Mouse (Mus musculus) limb, embryonic 15.5 days (tissue): ENCODE results near the gene Prkca. TPM values are rescaled to one million over a fixed set of nuclear protein-coding genes. Genes with fewer than 3 reads are reported as not detected.
A peak's percentile ranks its signal among the peaks of the same experiment; 100 is the strongest.

Experiments
- ATAC-seq: fragments of 200-750 bp; cut with Nextera tagmentation; 2 replicates; pipeline ENCODE4 v1.8.0; 2017; ENCODE audit warnings: low read depth, moderate TSS enrichment; ENCODE audit not compliant: insufficient number of reproducible peaks, low FRiP score, low TSS enrichment
- H3K27ac ChIP-seq: fragments of 300-500 bp; sonication (generic); 2 replicates; pipeline ENCODE4 v1.5.1; 2015; ENCODE audit warnings: moderate library complexity, mild to moderate bottlenecking, inconsistent platforms
- H3K27me3 ChIP-seq: fragments of 300-500 bp; sonication (generic); 2 replicates; pipeline ENCODE4 v1.6.1; 2015; ENCODE audit warnings: inconsistent platforms
- H3K36me3 ChIP-seq: fragments of 300-500 bp; sonication (generic); 2 replicates; pipeline ENCODE4 v1.6.1; 2015; ENCODE audit warnings: inconsistent platforms
- H3K4me1 ChIP-seq: fragments of 300-500 bp; sonication (generic); 2 replicates; pipeline ENCODE4 v1.6.1; 2015; ENCODE audit warnings: inconsistent platforms
- H3K4me2 ChIP-seq: fragments of 300-500 bp; sonication (generic); 2 replicates; pipeline ENCODE4 v1.6.1; 2015; ENCODE audit warnings: mild to moderate bottlenecking, inconsistent platforms
- H3K4me3 ChIP-seq: fragments of 300-500 bp; sonication (generic); 2 replicates; pipeline ENCODE4 v1.5.1; 2015; ENCODE audit warnings: mild to moderate bottlenecking, inconsistent platforms
- H3K9ac ChIP-seq: fragments of 300-500 bp; sonication (generic); 2 replicates; pipeline ENCODE4 v1.6.1; 2015; ENCODE audit warnings: inconsistent platforms
- H3K9me3 ChIP-seq: fragments of 300-500 bp; sonication (generic); 2 replicates; pipeline ENCODE4 v1.6.1; 2016; ENCODE audit warnings: inconsistent platforms
- WGBS: fragments of 180-500 bp; shearing (Covaris S2); methylation state at CpG from one replicate; pipeline ENCODE4 v1.1.7; 2015; 5-methylcytosine and 5-hydroxymethylcytosine counted together
- polyA plus RNA-seq: library from polyadenylated mRNA; unstranded; fragments of >200 nt; fragmentation: Nextera tagmentation; extraction: Ambion mirVana; gene quantifications from 2 replicates; pipeline ENCODE4 v1.2.1, GENCODE M21; 2015

Gene Prkca
- polyA plus RNA-seq, 1 experiment from 2014 or later = 8.3 TPM

DNA sequence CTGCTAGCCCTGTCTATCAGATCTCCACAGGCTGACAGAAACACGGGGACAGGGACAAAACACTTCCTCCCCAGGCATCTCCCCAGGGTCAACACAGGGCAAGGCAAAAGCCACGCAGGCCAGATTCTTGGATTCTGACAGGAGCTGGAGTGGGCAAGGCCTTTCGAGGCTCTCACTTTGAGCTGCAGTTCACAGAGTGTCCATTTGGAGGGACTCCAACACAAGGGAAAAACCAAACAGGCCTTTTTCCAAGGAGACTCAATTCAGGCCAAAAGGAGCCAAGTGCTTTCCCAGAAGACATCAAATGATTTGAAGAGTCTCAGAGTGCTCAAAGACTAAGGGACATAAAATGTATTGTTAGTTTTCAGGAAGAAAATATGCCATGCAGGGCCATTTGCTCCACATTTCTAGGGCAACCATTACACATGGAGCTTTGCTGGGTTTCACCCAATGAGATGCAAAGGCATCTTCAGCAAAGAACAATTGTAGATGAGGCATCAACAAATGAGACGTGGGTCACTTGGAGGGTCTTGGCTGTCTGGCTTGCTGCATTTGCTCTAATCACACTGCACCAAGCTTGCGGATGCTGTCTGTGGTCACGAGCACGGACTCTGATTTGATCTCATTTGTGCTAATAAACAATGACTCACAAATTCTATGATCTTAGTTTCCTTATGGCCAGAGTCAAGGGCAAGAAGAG is 317.9 kb downstream of the Prkca start:
- Histone ChIP-seq H3K9ac (no peak overlapping the region), H3K36me3 (no peaks in the 10 kb centered on the region), H3K4me3 (no peak overlapping the region), H3K9me3 (no peaks in the 10 kb centered on the region), H3K27ac (no peak overlapping the region), H3K4me1 (no peaks in the 10 kb centered on the region), H3K27me3 (no peaks in the 10 kb centered on the region), H3K4me2 (no peak overlapping the region)
- 59% methylated on average over 7 of the region's 7 CpGs for WGBS
- no peak for ATAC-seq

DNA sequence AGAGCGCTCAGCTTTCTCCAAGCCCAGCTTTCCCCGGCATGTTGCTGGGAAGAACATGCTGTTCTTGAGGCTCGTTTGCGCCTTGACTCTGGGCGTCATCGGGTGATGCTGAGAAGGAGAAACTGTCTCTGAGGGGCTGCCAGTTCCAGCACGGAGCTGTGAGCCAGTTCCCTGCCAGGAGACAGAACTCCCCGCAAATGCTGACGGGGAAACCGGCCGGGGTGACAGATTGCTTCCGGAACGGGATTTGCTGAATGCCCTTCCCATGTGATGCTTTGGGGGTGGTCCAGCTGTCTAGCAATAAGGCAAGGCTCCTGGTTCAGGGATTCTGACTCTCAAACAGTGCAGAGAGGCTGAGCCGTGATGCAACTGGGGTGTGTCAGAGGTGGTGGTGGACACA is 320.5 kb downstream of the Prkca start:
- H3K4me2 ChIP-seq = no peak overlapping the region
- H3K4me1 ChIP-seq = no peaks in the 10 kb centered on the region
- no peak for ATAC-seq
- no peaks in the 10 kb centered on the region for H3K9me3 ChIP-seq
- no peak overlapping the region for H3K4me3 ChIP-seq
- no peak overlapping the region for H3K9ac ChIP-seq
- H3K27me3 ChIP-seq = no peaks in the 10 kb centered on the region
- WGBS = 50% methylated on average over 14 of the region's 14 CpGs
- H3K36me3 ChIP-seq = no peaks in the 10 kb centered on the region
- no peak overlapping the region for H3K27ac ChIP-seq

DNA sequence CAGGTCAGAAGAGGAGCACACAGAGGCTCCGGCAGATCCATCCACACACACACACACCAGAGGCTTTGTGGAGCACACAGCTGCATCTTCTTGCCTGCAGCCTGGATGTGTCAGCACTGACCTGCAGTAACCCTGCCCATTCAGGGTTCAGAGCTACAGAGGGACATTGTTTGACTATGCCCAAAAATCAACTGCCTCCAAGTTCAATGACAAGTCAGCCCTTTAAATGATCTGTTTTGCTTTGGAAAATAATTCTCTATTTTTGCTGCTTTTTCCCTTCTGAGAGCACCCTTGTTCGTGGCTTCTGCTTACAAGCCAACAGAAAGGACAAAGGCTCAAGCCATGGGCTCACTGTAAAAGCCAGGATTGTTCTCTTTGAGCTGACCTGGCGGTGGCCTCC is 322.8 kb downstream of the Prkca start:
- Histone ChIP-seq H3K9ac (no peak overlapping the region), H3K36me3 (no peaks in the 10 kb centered on the region), H3K9me3 (no peaks in the 10 kb centered on the region), H3K27me3 (no peaks in the 10 kb centered on the region), H3K27ac (no peak overlapping the region), H3K4me1 (0 out of 2 replicates have a peak, but pooled peaks cover 2% of the 10 kb centered on the region), H3K4me3 (no peak overlapping the region), H3K4me2 (no peak overlapping the region)
- no peak for ATAC-seq
- 75% methylated on average over 3 of the region's 3 CpGs for WGBS

DNA sequence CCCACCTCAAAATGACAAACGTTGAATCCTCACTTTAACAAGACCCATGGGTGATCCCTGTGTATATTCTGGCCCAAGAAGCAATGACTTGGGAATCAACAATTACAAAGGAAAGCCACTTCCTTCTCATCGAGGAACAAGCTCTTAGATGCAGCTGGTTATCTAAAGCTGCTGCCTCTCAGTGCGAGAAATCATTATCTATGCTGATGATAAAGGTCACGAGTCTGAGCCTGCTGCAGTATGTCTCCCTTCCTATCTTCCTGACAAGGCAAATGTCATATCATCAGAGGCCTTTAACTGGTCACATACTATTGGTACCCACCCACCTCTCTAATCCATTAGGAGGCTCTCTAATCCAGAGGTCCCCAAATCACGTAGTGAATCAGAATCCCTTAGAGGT is 328.4 kb downstream of the Prkca start:
- no peak overlapping the region for H3K9ac ChIP-seq
- H3K27ac ChIP-seq = no peak overlapping the region
- 84% methylated on average over 5 of the region's 5 CpGs for WGBS
- H3K4me3 ChIP-seq = no peak overlapping the region
- no peaks in the 10 kb centered on the region for H3K27me3 ChIP-seq
- H3K9me3 ChIP-seq = no peaks in the 10 kb centered on the region
- no peak overlapping the region for H3K4me2 ChIP-seq
- ATAC-seq = no peak
- peaks cover 6% of the 10 kb centered on the region; the same call in 1 of the 2 replicates for H3K4me1 ChIP-seq
- no peaks in the 10 kb centered on the region for H3K36me3 ChIP-seq

DNA sequence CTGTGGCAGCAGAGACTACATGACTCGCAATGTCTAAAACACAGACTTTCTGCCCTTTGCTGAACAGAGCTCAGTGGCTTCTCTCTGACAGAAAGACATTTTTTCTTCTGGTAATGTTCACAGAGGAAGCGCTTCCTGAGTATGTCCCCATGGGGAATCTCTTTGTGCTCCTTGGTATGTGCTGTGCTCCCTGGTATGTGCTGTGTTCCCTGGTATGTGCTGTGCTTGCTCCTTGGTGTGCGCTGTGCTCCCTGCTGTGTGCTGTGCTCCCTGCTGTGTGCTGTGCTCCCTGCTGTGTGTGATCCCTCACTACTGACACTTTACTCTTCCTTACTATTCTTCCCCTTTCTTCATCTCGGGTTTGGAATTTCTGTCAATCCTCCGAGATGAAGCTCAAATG is 330.3 kb downstream of the Prkca start:
- 0 out of 2 replicates have a peak overlapping the region, but pooled peaks have one; percentile 22 for H3K27ac ChIP-seq
- no peak overlapping the region for H3K9ac ChIP-seq
- no peaks in the 10 kb centered on the region for H3K9me3 ChIP-seq
- H3K27me3 ChIP-seq = no peaks in the 10 kb centered on the region
- H3K4me1 ChIP-seq = peaks cover 6% of the 10 kb centered on the region; the same call in 1 of the 2 replicates
- no peak overlapping the region for H3K4me3 ChIP-seq
- ATAC-seq = no peak
- no peak overlapping the region for H3K4me2 ChIP-seq
- 65% methylated on average over 5 of the region's 5 CpGs for WGBS
- no peaks in the 10 kb centered on the region for H3K36me3 ChIP-seq

DNA sequence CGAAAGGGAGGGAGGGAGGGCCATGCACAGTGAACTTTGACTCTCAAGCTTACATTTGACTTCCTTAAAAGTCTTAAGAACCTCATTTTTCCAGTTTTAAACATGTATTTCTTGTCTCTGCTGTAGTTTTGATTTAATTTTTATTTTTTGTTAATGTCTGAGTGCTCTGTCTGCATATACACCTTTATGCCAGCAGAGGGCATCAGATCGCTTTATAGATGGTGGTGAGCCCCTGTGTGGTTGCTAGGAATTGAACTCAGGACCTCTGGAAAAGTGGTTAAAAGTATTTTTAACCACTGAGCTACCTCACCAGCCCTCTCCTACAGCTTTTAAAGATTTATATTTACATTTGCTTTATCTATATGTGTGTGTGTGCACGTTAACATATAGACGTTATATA is 333.3 kb downstream of the Prkca start:
- Histone ChIP-seq H3K4me3 (no peak overlapping the region), H3K9ac (no peak overlapping the region), H3K4me2 (no peak overlapping the region), H3K4me1 (peaks cover 4% of the 10 kb centered on the region; the same call in 1 of the 2 replicates), H3K27ac (no peak overlapping the region), H3K27me3 (no peaks in the 10 kb centered on the region), H3K36me3 (no peaks in the 10 kb centered on the region), H3K9me3 (no peaks in the 10 kb centered on the region)
- 82% methylated on average over 4 of the region's 4 CpGs for WGBS
- no peak for ATAC-seq

GRCm38 (mm10) chr11:107998891-107999290 is 344.8 kb downstream of the Prkca start:
- Histone ChIP-seq H3K9ac (no peak overlapping the region), H3K4me1 (peaks cover 13% of the 10 kb centered on the region), H3K4me2 (no peak overlapping the region), H3K4me3 (no peak overlapping the region), H3K36me3 (no peaks in the 10 kb centered on the region), H3K27ac (no peak overlapping the region), H3K9me3 (no peaks in the 10 kb centered on the region), H3K27me3 (no peaks in the 10 kb centered on the region)
- ATAC-seq = no peak
- 87% methylated on average over 3 of the region's 3 CpGs for WGBS

DNA sequence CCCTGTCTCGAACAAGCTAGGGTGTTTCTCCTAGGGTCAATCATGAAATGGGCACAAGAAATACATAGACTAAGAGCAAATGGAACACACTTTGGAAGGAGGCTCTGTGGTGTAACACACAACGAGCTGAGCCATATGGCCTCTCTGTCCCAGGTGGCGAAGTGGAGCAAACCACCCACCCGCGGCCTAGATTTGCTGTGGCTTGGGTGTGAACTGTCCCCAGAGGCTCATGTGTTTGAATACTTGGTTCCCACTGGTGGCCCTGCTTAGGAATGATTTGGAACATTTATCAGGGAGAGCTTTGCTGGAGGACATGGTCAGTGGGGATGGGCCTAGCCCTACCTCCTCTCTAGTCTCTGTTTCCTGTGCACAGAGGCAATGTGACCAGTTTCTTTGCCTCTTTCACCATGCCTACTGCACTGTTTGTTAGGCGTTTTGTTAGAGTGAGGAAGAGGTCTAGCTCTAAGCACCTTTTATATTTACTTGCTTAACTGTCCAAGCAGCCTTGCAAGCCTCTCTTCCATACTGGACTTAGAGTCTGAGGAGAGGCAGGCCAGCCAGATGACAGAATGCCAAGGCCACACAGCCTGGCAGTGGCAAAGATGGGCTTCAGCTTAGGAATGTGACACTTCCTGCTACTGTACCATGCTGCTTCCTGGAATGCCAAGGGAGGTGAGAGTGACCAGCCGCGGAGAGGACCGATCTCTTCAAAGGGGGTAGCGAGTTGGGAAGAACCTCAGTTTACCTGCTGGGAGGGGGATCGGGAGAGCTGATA is 346.6 kb downstream of the Prkca start:
- ATAC-seq = no peak

GRCm38 (mm10) chr11:107994487-107994886 is 349.2 kb downstream of the Prkca start:
- Histone ChIP-seq H3K9me3 (no peaks in the 10 kb centered on the region), H3K4me2 (no peak overlapping the region), H3K36me3 (no peaks in the 10 kb centered on the region), H3K4me1 (peaks cover 13% of the 10 kb centered on the region), H3K9ac (no peak overlapping the region), H3K27me3 (no peaks in the 10 kb centered on the region), H3K4me3 (no peak overlapping the region), H3K27ac (no peak overlapping the region)
- WGBS = 37% methylated on average over 6 of the region's 6 CpGs
- no peak for ATAC-seq

More for the DNA sequence above, 346.6 kb downstream of the Prkca start:
- H3K9me3 ChIP-seq = no peaks in the 10 kb centered on the region
- H3K27ac ChIP-seq = no peak overlapping the region
- no peak overlapping the region for H3K9ac ChIP-seq
- no peak overlapping the region for H3K4me3 ChIP-seq
- H3K4me2 ChIP-seq = no peak overlapping the region
- 59% methylated on average over 11 of the region's 11 CpGs for WGBS
- H3K27me3 ChIP-seq = no peaks in the 10 kb centered on the region
- no peaks in the 10 kb centered on the region for H3K36me3 ChIP-seq
- peaks cover 13% of the 10 kb centered on the region for H3K4me1 ChIP-seq

GRCm38 (mm10) chr11:107993792-107994191 is 349.9 kb downstream of the Prkca start:
- Histone ChIP-seq H3K4me1 (peaks cover 13% of the 10 kb centered on the region), H3K36me3 (no peaks in the 10 kb centered on the region)
- no peak for ATAC-seq

DNA sequence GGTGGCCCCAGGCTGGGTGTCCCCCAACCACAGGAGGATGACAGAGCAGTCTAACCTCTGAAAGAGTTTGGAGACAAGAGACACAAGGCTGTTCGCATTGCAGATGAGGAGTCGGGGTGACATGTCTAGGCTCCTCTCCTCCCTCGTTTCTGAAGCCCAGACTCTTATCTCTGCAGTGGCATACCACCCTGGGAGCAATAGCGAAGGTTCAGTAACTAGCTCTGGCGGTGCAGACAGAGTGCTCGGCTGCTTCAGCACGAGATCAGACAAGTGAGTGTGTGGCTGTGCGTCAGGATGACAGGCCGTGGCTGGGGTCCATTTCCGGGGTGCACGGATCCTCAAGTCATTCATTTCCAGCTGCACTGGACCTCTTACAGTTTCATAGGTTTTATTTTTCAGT is 351.2 kb downstream of the Prkca start:
- H3K36me3 ChIP-seq = no peaks in the 10 kb centered on the region
- no peak overlapping the region for H3K4me2 ChIP-seq
- ATAC-seq = no peak
- H3K9me3 ChIP-seq = no peaks in the 10 kb centered on the region
- H3K4me3 ChIP-seq = no peak overlapping the region
- 41% methylated on average over 11 of the region's 11 CpGs for WGBS
- no peak overlapping the region for H3K9ac ChIP-seq
- peaks cover 13% of the 10 kb centered on the region for H3K4me1 ChIP-seq
- H3K27me3 ChIP-seq = no peaks in the 10 kb centered on the region
- no peak overlapping the region for H3K27ac ChIP-seq

More at GRCm38 (mm10) chr11:107993792-107994191, 349.9 kb downstream of the Prkca start:
- Histone ChIP-seq H3K4me3 (no peak overlapping the region), H3K4me2 (no peak overlapping the region), H3K9me3 (no peaks in the 10 kb centered on the region), H3K27me3 (no peaks in the 10 kb centered on the region), H3K27ac (no peak overlapping the region), H3K9ac (no peak overlapping the region)
- 70% methylated on average over 2 of the region's 3 CpGs for WGBS

DNA sequence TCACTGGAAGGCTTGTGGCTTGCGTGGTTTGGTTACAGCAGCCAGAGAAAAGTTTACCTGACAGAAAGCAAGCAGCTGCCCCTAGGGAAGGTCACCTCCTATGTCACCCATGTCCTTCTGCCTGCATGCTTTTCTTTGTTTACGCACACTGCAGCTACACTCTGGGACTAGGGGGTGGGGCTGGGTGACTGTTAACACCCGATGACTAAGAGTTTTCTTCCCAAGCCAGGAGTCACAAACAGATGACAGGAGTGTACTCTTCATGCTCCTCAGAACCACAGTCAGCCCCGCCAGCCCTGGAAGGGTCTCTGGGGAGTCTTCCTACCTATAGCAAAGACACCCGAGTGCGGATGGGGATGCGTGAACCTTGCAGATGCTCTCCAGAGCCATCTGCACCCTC is 351.7 kb downstream of the Prkca start:
- ATAC-seq = no peak

More for the DNA sequence above, 351.7 kb downstream of the Prkca start:
- Histone ChIP-seq H3K9ac (no peak overlapping the region), H3K36me3 (no peaks in the 10 kb centered on the region), H3K4me1 (peaks cover 12% of the 10 kb centered on the region; the same call in 1 of the 2 replicates), H3K4me2 (no peak overlapping the region), H3K27ac (no peak overlapping the region), H3K9me3 (no peaks in the 10 kb centered on the region), H3K27me3 (no peaks in the 10 kb centered on the region), H3K4me3 (no peak overlapping the region)
- WGBS = 67% methylated on average over 7 of the region's 7 CpGs
